Mouse (Mus musculus) liver, embryonic 14.5 days (tissue): ENCODE measurements around the gene Knstrn.

ENCODE experiments used
- CTCF ChIP-seq: IDR thresholded peaks from 2 replicates; pipeline ENCODE4 v1.5.1; 2016; ENCODE audit warnings: antibody characterized with exemption, low read depth, control low read depth
- EP300 ChIP-seq: IDR thresholded peaks from 2 replicates; pipeline ENCODE4 v1.6.1; 2016; ENCODE audit warnings: antibody characterized with exemption, low read depth

DNA sequence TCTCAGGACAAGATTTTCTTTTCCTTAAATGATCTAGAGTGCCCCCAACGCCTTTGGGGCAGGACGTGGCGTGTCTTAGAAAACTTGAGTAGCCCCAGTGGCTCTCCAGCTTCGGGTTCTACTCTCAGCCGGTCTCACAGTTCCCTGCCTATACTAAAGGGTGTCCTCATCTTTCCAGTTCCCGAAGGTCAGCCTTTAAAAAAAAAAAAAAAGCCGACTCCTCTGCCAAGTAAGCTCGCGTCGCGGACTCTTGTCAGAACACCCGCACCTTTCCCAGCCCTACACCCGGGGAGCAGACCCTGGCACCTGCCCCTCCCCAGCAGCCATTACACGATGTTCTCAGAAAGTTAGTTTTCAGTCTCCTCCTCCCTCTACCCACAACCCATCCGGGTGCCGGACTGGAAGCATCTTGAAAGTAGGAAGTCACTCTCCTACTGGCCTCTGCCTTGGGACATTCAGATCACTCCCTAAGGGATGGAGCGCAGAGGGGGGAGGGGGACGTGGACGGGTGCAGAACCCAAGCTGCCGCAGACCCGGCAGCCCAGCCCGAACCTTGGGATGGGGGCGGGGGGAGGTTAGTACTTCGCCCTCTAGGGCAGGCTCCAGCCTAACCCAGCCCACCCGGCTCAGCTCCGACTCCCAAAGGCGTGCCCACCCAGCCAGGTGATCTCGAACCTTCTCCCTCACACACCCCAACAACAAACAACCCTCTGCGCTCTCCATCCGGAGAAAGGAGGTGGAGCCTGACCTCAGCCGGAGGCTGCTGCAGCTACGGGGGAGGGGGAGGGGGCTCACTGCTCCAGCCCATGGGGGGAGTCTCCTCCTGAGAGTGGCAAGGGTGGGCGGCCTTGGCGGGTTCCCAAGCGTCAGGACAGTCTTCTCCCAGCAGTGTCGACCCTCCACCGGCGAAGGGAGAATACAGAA lies 82.4 kb downstream of the Knstrn start:
- TF ChIP-seq EP300, result no peak
- TF ChIP-seq CTCF, result no peak
